Mouse (Mus musculus): ENCODE measurements around the gene Rdx. TPM values are rescaled to one million over a fixed set of nuclear protein-coding genes. Genes with fewer than 3 reads are reported as not detected.

Rdx gene
- 62.6 and 70.9 TPM in 2 replicates for polyA plus RNA-seq (2015; fragmentation: Nextera tagmentation; extraction: Ambion mirVana)

GRCm38 (mm10) chr9:52047129-52047820 is at the start of gene Rdx:
Gene Rdx, plus strand, starts transcription at chr9:52047173.
- H3K27me3 ChIP-seq (ENCODE audit: control insufficient read depth, insufficient read depth, low read depth, low read length): no peaks in the 10 kb centered on the region
- peak within 1 kb of the TSS; percentile 93 for H3K4me3 ChIP-seq (ENCODE audit: low read depth, low read length)
- 2% methylated on average over 17 of the region's 17 CpGs for WGBS
- no peaks in the 10 kb centered on the region for H3K9me3 ChIP-seq (replicated peaks; ENCODE audit: control insufficient read depth, low read length, poor library complexity, severe bottlenecking)
- 0 out of 2 replicates have a peak, but pooled peaks have one; percentile 34 for ATAC-seq
- peak within 1 kb of the TSS; percentile 97 for H3K27ac ChIP-seq (ENCODE audit: low read length)
- H3K36me3 ChIP-seq (ENCODE audit: control insufficient read depth, insufficient read depth, low read length): no peaks in the 10 kb centered on the region
- peak within 1 kb of the TSS; percentile 67 for H3K4me2 ChIP-seq (ENCODE audit: low read length)
- peak within 1 kb of the TSS; percentile 96 for H3K9ac ChIP-seq (ENCODE audit: low read depth, low read length)
- peaks cover 22% of the 10 kb centered on the region for H3K4me1 ChIP-seq (ENCODE audit: control insufficient read depth, insufficient read depth, low read length)

- H3K4me2 ChIP-seq (ENCODE audit: low read length): no peak overlapping the region
- WGBS: 78% methylated on average over 4 of the region's 4 CpGs
- no peak overlapping the region for H3K4me3 ChIP-seq (ENCODE audit: low read depth, low read length)
- H3K27me3 ChIP-seq (ENCODE audit: control insufficient read depth, insufficient read depth, low read depth, low read length): no peaks in the 10 kb centered on the region
- H3K36me3 ChIP-seq (ENCODE audit: control insufficient read depth, insufficient read depth, low read length): no peaks in the 10 kb centered on the region
- no peak overlapping the region for H3K27ac ChIP-seq (ENCODE audit: low read length)
- no peak overlapping the region for H3K9ac ChIP-seq (ENCODE audit: low read depth, low read length)
- ATAC-seq: no peak
- no peaks in the 10 kb centered on the region for H3K9me3 ChIP-seq (replicated peaks; ENCODE audit: control insufficient read depth, low read length, poor library complexity, severe bottlenecking)
- no peaks in the 10 kb centered on the region for H3K4me1 ChIP-seq (ENCODE audit: control insufficient read depth, insufficient read depth, low read length)
Measured at GRCm38 (mm10) chr9:52003501-52003900, 43.5 kb upstream of the Rdx start.

- H3K4me2 ChIP-seq (ENCODE audit: low read length): no peak overlapping the region
- no peak for ATAC-seq
- 60% methylated on average over 2 of the region's 2 CpGs for WGBS
Measured at GRCm38 (mm10) chr9:52007341-52007740, 39.6 kb upstream of the Rdx start.

GRCm38 (mm10) chr9:52008511-52008910 is 38.5 kb upstream of the Rdx start:
- Histone ChIP-seq H3K4me2 (ENCODE audit: low read length) (no peak overlapping the region), H3K9ac (ENCODE audit: low read depth, low read length) (no peak overlapping the region), H3K9me3 (replicated peaks; ENCODE audit: control insufficient read depth, low read length, poor library complexity, severe bottlenecking) (no peaks in the 10 kb centered on the region), H3K4me3 (ENCODE audit: low read depth, low read length) (no peak overlapping the region), H3K27me3 (ENCODE audit: control insufficient read depth, insufficient read depth, low read depth, low read length) (no peaks in the 10 kb centered on the region), H3K4me1 (ENCODE audit: control insufficient read depth, insufficient read depth, low read length) (no peaks in the 10 kb centered on the region), H3K36me3 (ENCODE audit: control insufficient read depth, insufficient read depth, low read length) (no peaks in the 10 kb centered on the region), H3K27ac (ENCODE audit: low read length) (no peak overlapping the region)
- no peak for ATAC-seq
- WGBS: 100% methylated on average over 1 of the region's 1 CpGs

More at GRCm38 (mm10) chr9:52007341-52007740, 39.6 kb upstream of the Rdx start:
- Histone ChIP-seq H3K9ac (ENCODE audit: low read depth, low read length) (no peak overlapping the region), H3K9me3 (replicated peaks; ENCODE audit: control insufficient read depth, low read length, poor library complexity, severe bottlenecking) (no peaks in the 10 kb centered on the region), H3K27me3 (ENCODE audit: control insufficient read depth, insufficient read depth, low read depth, low read length) (no peaks in the 10 kb centered on the region), H3K4me1 (ENCODE audit: control insufficient read depth, insufficient read depth, low read length) (no peaks in the 10 kb centered on the region), H3K4me3 (ENCODE audit: low read depth, low read length) (no peak overlapping the region), H3K27ac (ENCODE audit: low read length) (no peak overlapping the region), H3K36me3 (ENCODE audit: control insufficient read depth, insufficient read depth, low read length) (no peaks in the 10 kb centered on the region)

- no peaks in the 10 kb centered on the region for H3K4me1 ChIP-seq (ENCODE audit: control insufficient read depth, insufficient read depth, low read length)
- H3K4me3 ChIP-seq (ENCODE audit: low read depth, low read length): no peak overlapping the region
- H3K4me2 ChIP-seq (ENCODE audit: low read length): no peak overlapping the region
- 97% methylated on average over 1 of the region's 1 CpGs for WGBS
- H3K9ac ChIP-seq (ENCODE audit: low read depth, low read length): no peak overlapping the region
- no peaks in the 10 kb centered on the region for H3K9me3 ChIP-seq (replicated peaks; ENCODE audit: control insufficient read depth, low read length, poor library complexity, severe bottlenecking)
- no peak for ATAC-seq
- no peak overlapping the region for H3K27ac ChIP-seq (ENCODE audit: low read length)
- no peaks in the 10 kb centered on the region for H3K36me3 ChIP-seq (ENCODE audit: control insufficient read depth, insufficient read depth, low read length)
- H3K27me3 ChIP-seq (ENCODE audit: control insufficient read depth, insufficient read depth, low read depth, low read length): no peaks in the 10 kb centered on the region
Measured at GRCm38 (mm10) chr9:52012311-52012710, 34.7 kb upstream of the Rdx start.

GRCm38 (mm10) chr9:52012781-52013436 is 34.1 kb upstream of the Rdx start:
- Histone ChIP-seq H3K9me3 (replicated peaks; ENCODE audit: control insufficient read depth, low read length, poor library complexity, severe bottlenecking) (no peaks in the 10 kb centered on the region), H3K4me2 (ENCODE audit: low read length) (no peak overlapping the region), H3K4me1 (ENCODE audit: control insufficient read depth, insufficient read depth, low read length) (no peaks in the 10 kb centered on the region), H3K9ac (ENCODE audit: low read depth, low read length) (no peak overlapping the region), H3K36me3 (ENCODE audit: control insufficient read depth, insufficient read depth, low read length) (no peaks in the 10 kb centered on the region), H3K27ac (ENCODE audit: low read length) (no peak overlapping the region), H3K4me3 (ENCODE audit: low read depth, low read length) (no peak overlapping the region), H3K27me3 (ENCODE audit: control insufficient read depth, insufficient read depth, low read depth, low read length) (no peaks in the 10 kb centered on the region)
- WGBS: 86% methylated on average over 5 of the region's 5 CpGs
- no peak for ATAC-seq

GRCm38 (mm10) chr9:52013900-52014455 is 33.0 kb upstream of the Rdx start:
- no peak overlapping the region for H3K9ac ChIP-seq (ENCODE audit: low read depth, low read length)
- no peaks in the 10 kb centered on the region for H3K36me3 ChIP-seq (ENCODE audit: control insufficient read depth, insufficient read depth, low read length)
- no peaks in the 10 kb centered on the region for H3K27me3 ChIP-seq (ENCODE audit: control insufficient read depth, insufficient read depth, low read depth, low read length)
- H3K9me3 ChIP-seq (replicated peaks; ENCODE audit: control insufficient read depth, low read length, poor library complexity, severe bottlenecking): no peaks in the 10 kb centered on the region
- no peak overlapping the region for H3K27ac ChIP-seq (ENCODE audit: low read length)
- H3K4me1 ChIP-seq (ENCODE audit: control insufficient read depth, insufficient read depth, low read length): no peaks in the 10 kb centered on the region
- ATAC-seq: no peak
- H3K4me3 ChIP-seq (ENCODE audit: low read depth, low read length): no peak overlapping the region
- no peak overlapping the region for H3K4me2 ChIP-seq (ENCODE audit: low read length)
- 67% methylated on average over 5 of the region's 5 CpGs for WGBS

GRCm38 (mm10) chr9:52017091-52017490 is 29.9 kb upstream of the Rdx start:
- 84% methylated on average over 3 of the region's 3 CpGs for WGBS
- Histone ChIP-seq H3K27me3 (ENCODE audit: control insufficient read depth, insufficient read depth, low read depth, low read length) (no peaks in the 10 kb centered on the region), H3K4me2 (ENCODE audit: low read length) (no peak overlapping the region), H3K4me3 (ENCODE audit: low read depth, low read length) (no peak overlapping the region), H3K9ac (ENCODE audit: low read depth, low read length) (no peak overlapping the region), H3K27ac (ENCODE audit: low read length) (no peak overlapping the region), H3K9me3 (replicated peaks; ENCODE audit: control insufficient read depth, low read length, poor library complexity, severe bottlenecking) (no peaks in the 10 kb centered on the region), H3K36me3 (ENCODE audit: control insufficient read depth, insufficient read depth, low read length) (no peaks in the 10 kb centered on the region), H3K4me1 (ENCODE audit: control insufficient read depth, insufficient read depth, low read length) (no peaks in the 10 kb centered on the region)
- ATAC-seq: no peak

GRCm38 (mm10) chr9:52017824-52018223 is 29.1 kb upstream of the Rdx start:
- H3K9ac ChIP-seq (ENCODE audit: low read depth, low read length): no peak overlapping the region
- H3K4me3 ChIP-seq (ENCODE audit: low read depth, low read length): no peak overlapping the region
- H3K4me1 ChIP-seq (ENCODE audit: control insufficient read depth, insufficient read depth, low read length): no peaks in the 10 kb centered on the region
- no peak for ATAC-seq
- no peaks in the 10 kb centered on the region for H3K27me3 ChIP-seq (ENCODE audit: control insufficient read depth, insufficient read depth, low read depth, low read length)
- no peaks in the 10 kb centered on the region for H3K36me3 ChIP-seq (ENCODE audit: control insufficient read depth, insufficient read depth, low read length)
- H3K4me2 ChIP-seq (ENCODE audit: low read length): no peak overlapping the region
- no peaks in the 10 kb centered on the region for H3K9me3 ChIP-seq (replicated peaks; ENCODE audit: control insufficient read depth, low read length, poor library complexity, severe bottlenecking)
- WGBS: 67% methylated on average over 2 of the region's 2 CpGs
- H3K27ac ChIP-seq (ENCODE audit: low read length): no peak overlapping the region

Measured in midbrain, embryonic 16.5 days (tissue).